Mouse (Mus musculus) liver (tissue): ENCODE results near the gene Med11.
"Not testable (repeated sequence)": the region's sequence is repeated elsewhere in the genome, so short reads cannot be mapped to it uniquely, and the experiment has no call there.

Experiments used
- DNase-seq: peaks from one replicate; pipeline ENCODE4 v3.0.0-alpha.2; 2020; ENCODE audit warnings: mixed read lengths

The Med11 gene

GRCm38 (mm10) chr11:70450926-70451325 lies 793 bp upstream of the Med11 start:
- no peak for DNase-seq

GRCm38 (mm10) chr11:70453261-70454044 lies 1.7 kb downstream of the Med11 start:
- DNase-seq: no peak

GRCm38 (mm10) chr11:70458688-70459600 lies 7.2 kb downstream of the Med11 start, which contains the start of gene Zmynd15:
TSS of gene Zmynd15 (plus strand) at chr11:70459433.
- DNase-seq: no peak

- DNase-seq: no peak
Measured at GRCm38 (mm10) chr11:70459601-70460101, 7.9 kb downstream of the Med11 start, which contains the start of gene Cxcl16. TSS of gene Cxcl16 (minus strand) at chr11:70459984.

- DNase-seq: no peak
Measured at GRCm38 (mm10) chr11:70463970-70464369, 12.3 kb downstream of the Med11 start.

GRCm38 (mm10) chr11:70465211-70465610 lies 13.5 kb downstream of the Med11 start:
- DNase-seq: no peak

- peak; percentile 15 for DNase-seq
Measured at GRCm38 (mm10) chr11:70465824-70466223, 14.1 kb downstream of the Med11 start.

- no peak for DNase-seq
Measured at GRCm38 (mm10) chr11:70467902-70468619, 16.3 kb downstream of the Med11 start.

- DNase-seq: no peak
Measured at GRCm38 (mm10) chr11:70469764-70470163, 18.0 kb downstream of the Med11 start.

GRCm38 (mm10) chr11:70472716-70473115 lies 21.0 kb downstream of the Med11 start:
- no peak for DNase-seq

- not testable (repeated sequence) for DNase-seq
Measured at GRCm38 (mm10) chr11:70473291-70473690, 21.6 kb downstream of the Med11 start.

GRCm38 (mm10) chr11:70474872-70475534 lies 23.3 kb downstream of the Med11 start:
- no peak for DNase-seq

- DNase-seq: no peak
Measured at GRCm38 (mm10) chr11:70485498-70485897, 33.8 kb downstream of the Med11 start.

- DNase-seq: no peak
Measured at GRCm38 (mm10) chr11:70487816-70488215, 36.1 kb downstream of the Med11 start.

GRCm38 (mm10) chr11:70489138-70489537 lies 37.4 kb downstream of the Med11 start:
- DNase-seq: no peak

- no peak for DNase-seq
Measured at GRCm38 (mm10) chr11:70489684-70490083, 38.0 kb downstream of the Med11 start.

GRCm38 (mm10) chr11:70499566-70500475 lies 48.1 kb downstream of the Med11 start:
- DNase-seq: no peak

GRCm38 (mm10) chr11:70500476-70500812 lies 48.7 kb downstream of the Med11 start:
- no peak for DNase-seq

GRCm38 (mm10) chr11:70502018-70502417 lies 50.3 kb downstream of the Med11 start:
- DNase-seq: no peak
